11 mouse cellular contexts compared by ENCODE assay signal in genomic region chr14:32164173-32165051, GRCm38 (mm10). TPM values are rescaled to one million over a fixed set of nuclear protein-coding genes. Genes with fewer than 3 reads are reported as not detected.
A peak's percentile ranks its signal among the peaks of the same experiment; 100 is the strongest.
DNase-seq lines count a peak whose midpoint lies in the region; ATAC-seq lines count a peak whose summit lies in the region.
"Had no signal": no experiment of that assay in that cellular context is flagged by ENCODE, and none has a peak within 500 bp of the region (broad histone marks: within the 10 kb centered on the region; RNA-seq: fewer than 3 reads in every experiment).

No protein-coding gene starts in this region.

- H3K9ac ChIP-seq in lung, embryonic 16.5 days (ENCODE audit: low read length) = no peak overlapping the region

- no peak for ATAC-seq in lung, embryonic 16.5 days (ENCODE audit: low read depth)
- peak; percentile 0; the same call in 1 of the 2 replicates for ATAC-seq in granulocyte monocyte progenitor cell, adult 5-6 weeks (replicated peaks; ENCODE audit: poor library complexity, severe bottlenecking)

- peak overlapping the region; percentile 74; the same call in 1 of the 2 replicates for H3K4me3 ChIP-seq in heart, embryonic 10.5 days
- no peak overlapping the region for H3K4me3 ChIP-seq in lung, embryonic 16.5 days (ENCODE audit: low read length)
- H3K4me3 ChIP-seq in macrophage (ENCODE audit: inconsistent target) = no peak overlapping the region; the same call in 1 of the 2 replicates

- peaks cover 46% of the 10 kb centered on the region for H3K4me1 ChIP-seq in heart, embryonic 10.5 days
- H3K4me1 ChIP-seq in lung, embryonic 16.5 days (replicated peaks; ENCODE audit: control insufficient read depth, insufficient read depth, low read length) = peaks cover 33% of the 10 kb centered on the region

- intact Hi-C loops in heart, postnatal 36 days (cut with DNase I) = loop anchor here (5.0 kb wide), 1 partner anchor 38 kb away; the partner anchor contains the start of genes Parg and Timm23

- H3K27me3 ChIP-seq in heart, embryonic 10.5 days (ENCODE audit: insufficient read depth, poor library complexity, severe bottlenecking) = no peaks in the 10 kb centered on the region
- no peaks in the 10 kb centered on the region for H3K27me3 ChIP-seq in lung, embryonic 16.5 days (ENCODE audit: control insufficient read depth, insufficient read depth, low read depth, low read length)

- peaks cover 88% of the 10 kb centered on the region for H3K79me2 ChIP-seq in macrophage (ENCODE audit: inconsistent target)

- no peaks in the 10 kb centered on the region for H3K9me3 ChIP-seq in heart, embryonic 10.5 days
- H3K9me3 ChIP-seq in lung, embryonic 16.5 days (ENCODE audit: control insufficient read depth, low read length) = no peaks in the 10 kb centered on the region

- H3K36me3 ChIP-seq in heart, embryonic 10.5 days = no peaks in the 10 kb centered on the region
- no peaks in the 10 kb centered on the region for H3K36me3 ChIP-seq in lung, embryonic 16.5 days (ENCODE audit: control insufficient read depth, insufficient read depth, low read length)
- no peaks in the 10 kb centered on the region for H3K36me3 ChIP-seq in macrophage (ENCODE audit: inconsistent target)

- H3K27ac ChIP-seq in heart, embryonic 10.5 days = peak overlapping the region; percentile 91
- H3K27ac ChIP-seq in lung, embryonic 16.5 days (ENCODE audit: low read length) = no peak overlapping the region
- H3K27ac ChIP-seq in macrophage = peak overlapping the region; percentile 99; the same call in 1 of the 2 replicates

- H3K4me2 ChIP-seq in lung, embryonic 16.5 days (ENCODE audit: low read depth, low read length) = peak overlapping the region; percentile 92; the same call in 1 of the 2 replicates

- 68% methylated on average over 8 of the region's 8 CpGs for WGBS in heart, embryonic 10.5 days
- 64% methylated on average over 8 of the region's 8 CpGs for WGBS in lung, embryonic 16.5 days
- 64% methylated on average over 8 of the region's 8 CpGs for WGBS in macrophage (ENCODE audit: missing documents)

- no peak for DNase-seq in heart, embryonic 10.5 days (ENCODE audit: low spot score)
- DNase-seq in heart, postnatal 36 days = no peak
- DNase-seq in lung, postnatal 36 days = no peak
- no peak for DNase-seq in cerebellum, adult 8-10 months
- DNase-seq in adrenal gland, adult (ENCODE audit: inconsistent age in 2 of 2, low spot score in 1 of 2) = no peak
- DNase-seq: adrenal gland, postnatal 10 days; retina, postnatal 1 day had no signal

RNA-seq across cellular contexts. Expression of gene Ncoa4, which starts 4.7 kb away (rescaled TPM):
- 102 and 112 TPM in 2 replicates for polyA plus RNA-seq in heart, embryonic 10.5 days (2016; fragmentation: Nextera tagmentation; extraction: Ambion mirVana)
- 100 to 1,000 TPM; 124 to 126 TPM for total RNA-seq in heart, postnatal 36 days (2021)
- polyA plus RNA-seq in lung, embryonic 16.5 days (2015; fragmentation: Nextera tagmentation; extraction: Ambion mirVana) = 106 and 108 TPM in 2 replicates
- 211 and 220 TPM in 2 replicates for total RNA-seq in granulocyte monocyte progenitor cell, adult 5-6 weeks (2014; fragmentation: Nextera tagmentation)
- 230 and 232 TPM in 2 replicates for total RNA-seq in granulocyte monocyte progenitor cell, adult 5-6 weeks (2017)
- total RNA-seq in macrophage (2018; cell fraction: chromatin; rRNA removed) = 100 to 1,000 TPM in 19 of 26 experiments, 10 to 100 TPM in 7; 23.1 to 410 (median 178) TPM
- total RNA-seq in macrophage (2018; cell fraction: cytosol; rRNA removed) = 100 to 1,000 TPM; 226 to 709 (median 397) TPM
- total RNA-seq in macrophage (2018; cell fraction: nucleus; rRNA removed) = 100 to 1,000 TPM in 24 of 26 experiments, 10 to 100 TPM in 2; 66.8 to 415 (median 233) TPM
- 137 to 536 TPM (median 493 TPM) in 3 replicates for polyA plus RNA-seq in macrophage (2018)

RNA-seq across cellular contexts. Expression of gene Msmb, which starts 22.6 kb away (rescaled TPM):
- not detected in 2 replicates for polyA plus RNA-seq in heart, embryonic 10.5 days (2016; fragmentation: Nextera tagmentation; extraction: Ambion mirVana)
- total RNA-seq in heart, postnatal 36 days (2021) = not detected
- not detected in 2 replicates for polyA plus RNA-seq in lung, embryonic 16.5 days (2015; fragmentation: Nextera tagmentation; extraction: Ambion mirVana)
- total RNA-seq in granulocyte monocyte progenitor cell, adult 5-6 weeks (2014; fragmentation: Nextera tagmentation) = not detected in 2 replicates
- not detected in 2 replicates for total RNA-seq in granulocyte monocyte progenitor cell, adult 5-6 weeks (2017)
- not detected for total RNA-seq in macrophage (2018; cell fraction: chromatin; rRNA removed)
- not detected for total RNA-seq in macrophage (2018; cell fraction: cytosol; rRNA removed)
- total RNA-seq in macrophage (2018; cell fraction: nucleus; rRNA removed) = not detected
- not detected in 3 replicates for polyA plus RNA-seq in macrophage (2018)
- total RNA-seq: adrenal gland, postnatal 10 days; layer of hippocampus, adult 8-10 months had no signal

RNA-seq across cellular contexts. Expression of gene Timm23, which starts 37.3 kb away (rescaled TPM):
- polyA plus RNA-seq in heart, embryonic 10.5 days (2016; fragmentation: Nextera tagmentation; extraction: Ambion mirVana) = 370 and 414 TPM in 2 replicates
- total RNA-seq in heart, postnatal 36 days (2021) = 100 to 1,000 TPM; 218 to 234 TPM
- polyA plus RNA-seq in lung, embryonic 16.5 days (2015; fragmentation: Nextera tagmentation; extraction: Ambion mirVana) = 208 and 224 TPM in 2 replicates
- 177 and 202 TPM in 2 replicates for total RNA-seq in granulocyte monocyte progenitor cell, adult 5-6 weeks (2014; fragmentation: Nextera tagmentation)
- 156 and 165 TPM in 2 replicates for total RNA-seq in granulocyte monocyte progenitor cell, adult 5-6 weeks (2017)
- 10 to 100 TPM; 25.2 to 91.4 (median 58.2) TPM for total RNA-seq in macrophage (2018; cell fraction: chromatin; rRNA removed)
- total RNA-seq in macrophage (2018; cell fraction: cytosol; rRNA removed) = 100 to 1,000 TPM in 17 of 26 experiments, 10 to 100 TPM in 9; 84.3 to 170 (median 113) TPM
- total RNA-seq in macrophage (2018; cell fraction: nucleus; rRNA removed) = 10 to 100 TPM; 26.8 to 84.5 (median 55.8) TPM
- polyA plus RNA-seq in macrophage (2018) = 85.3 to 157 TPM (median 86.3 TPM) in 3 replicates

RNA-seq across cellular contexts. Expression of gene Parg, which starts 37.3 kb away (rescaled TPM):
- polyA plus RNA-seq in heart, embryonic 10.5 days (2016; fragmentation: Nextera tagmentation; extraction: Ambion mirVana) = 32.7 and 35.3 TPM in 2 replicates
- total RNA-seq in heart, postnatal 36 days (2021) = 10 to 100 TPM; 17.4 to 19.9 TPM
- 29.9 and 32.9 TPM in 2 replicates for polyA plus RNA-seq in lung, embryonic 16.5 days (2015; fragmentation: Nextera tagmentation; extraction: Ambion mirVana)
- 27.6 and 29.2 TPM in 2 replicates for total RNA-seq in granulocyte monocyte progenitor cell, adult 5-6 weeks (2014; fragmentation: Nextera tagmentation)
- total RNA-seq in granulocyte monocyte progenitor cell, adult 5-6 weeks (2017) = 117 and 145 TPM in 2 replicates
- total RNA-seq in macrophage (2018; cell fraction: chromatin; rRNA removed) = 100 to 1,000 TPM in 25 of 26 experiments, 10 to 100 TPM in 1; 82.9 to 258 (median 164) TPM
- 10 to 100 TPM; 19.7 to 36.8 (median 28.8) TPM for total RNA-seq in macrophage (2018; cell fraction: cytosol; rRNA removed)
- total RNA-seq in macrophage (2018; cell fraction: nucleus; rRNA removed) = 100 to 1,000 TPM in 5 of 26 experiments, 10 to 100 TPM in 21; 42.4 to 136 (median 72.3) TPM
- 20.5 to 23.9 TPM (median 21.0 TPM) in 3 replicates for polyA plus RNA-seq in macrophage (2018)
